Mouse (Mus musculus) midbrain, embryonic 10.5 days (tissue): ENCODE results near the gene Ckap2. TPM values are rescaled to one million over a fixed set of nuclear protein-coding genes. Genes with fewer than 3 reads are reported as not detected.

Experiments used
- DNase-seq: peaks from one replicate; pipeline ENCODE4 v3.0.0-alpha.2; 2017; ENCODE audit warnings: low spot score
- H3K27ac ChIP-seq: fragments of 300-500 bp; sonication (generic); replicated peaks from 2 replicates; pipeline ENCODE4 v1.5.1; 2016; ENCODE audit warnings: mild to moderate bottlenecking
- H3K27me3 ChIP-seq: fragments of 300-500 bp; sonication (generic); 2 replicates; pipeline ENCODE4 v1.6.1; 2016; ENCODE audit warnings: low read depth, mild to moderate bottlenecking; ENCODE audit not compliant: poor library complexity, severe bottlenecking
- H3K36me3 ChIP-seq: fragments of 300-500 bp; sonication (generic); 2 replicates; pipeline ENCODE4 v1.6.1; 2016; ENCODE audit warnings: mild to moderate bottlenecking, moderate library complexity
- H3K4me1 ChIP-seq: fragments of 300-500 bp; sonication (generic); 2 replicates; pipeline ENCODE4 v1.6.1; 2016
- H3K4me3 ChIP-seq: fragments of 300-500 bp; sonication (generic); 2 replicates; pipeline ENCODE4 v1.5.1; 2016; ENCODE audit warnings: mild to moderate bottlenecking, moderate library complexity
- H3K9me3 ChIP-seq: fragments of 300-500 bp; sonication (generic); replicated peaks from 2 replicates; pipeline ENCODE4 v1.6.1; 2016; ENCODE audit warnings: mild to moderate bottlenecking
- WGBS: fragments of 180-500 bp; shearing (Covaris S2); methylation state at CpG from one replicate; pipeline ENCODE4 v1.1.7; 2016; 5-methylcytosine and 5-hydroxymethylcytosine counted together
- polyA plus RNA-seq: library from polyadenylated mRNA; unstranded; fragments of >200 nt; fragmentation: Nextera tagmentation; extraction: Ambion mirVana; gene quantifications from 2 replicates; pipeline ENCODE4 v1.2.1, GENCODE M21; 2016

Ckap2 gene
- polyA plus RNA-seq, 1 experiment from 2014 or later = 61.3 TPM

- WGBS = 4% methylated on average over 3 of the region's 3 CpGs
- peaks cover 26% of the 10 kb centered on the region for H3K4me1 ChIP-seq
- H3K27ac ChIP-seq = peak overlapping the region; percentile 97
- H3K36me3 ChIP-seq = peaks cover 9% of the 10 kb centered on the region
- no peaks in the 10 kb centered on the region for H3K27me3 ChIP-seq
- DNase-seq = peak; percentile 31
- no peaks in the 10 kb centered on the region for H3K9me3 ChIP-seq
- peak overlapping the region; percentile 82 for H3K4me3 ChIP-seq
Observed at GRCm38 (mm10) chr8:22184884-22185283, 735 bp downstream of the Ckap2 start.

- Histone ChIP-seq H3K27me3 (no peaks in the 10 kb centered on the region), H3K36me3 (peaks cover 89% of the 10 kb centered on the region), H3K4me3 (no peak overlapping the region), H3K27ac (no peak overlapping the region), H3K4me1 (no peaks in the 10 kb centered on the region), H3K9me3 (peaks cover 13% of the 10 kb centered on the region; the same call in 1 of the 2 replicates)
- 95% methylated on average over 7 of the region's 7 CpGs for WGBS
- DNase-seq = no peak
Observed at GRCm38 (mm10) chr8:22175966-22176365, 9.7 kb downstream of the Ckap2 start.

- no peak for DNase-seq
- WGBS = 92% methylated on average over 5 of the region's 5 CpGs
- H3K27me3 ChIP-seq = no peaks in the 10 kb centered on the region
Observed at GRCm38 (mm10) chr8:22169167-22169566, 16.5 kb downstream of the Ckap2 start.

GRCm38 (mm10) chr8:22166080-22166603 is 19.5 kb downstream of the Ckap2 start, which contains the start of gene Nek3:
Gene Nek3 (minus strand): TSS chr8:22166435.
- peaks cover 16% of the 10 kb centered on the region for H3K4me1 ChIP-seq
- H3K4me3 ChIP-seq = peak within 1 kb of the TSS; percentile 68
- under 1% methylated on average over 43 of the region's 43 CpGs for WGBS
- no peaks in the 10 kb centered on the region for H3K9me3 ChIP-seq
- H3K36me3 ChIP-seq = peaks cover 41% of the 10 kb centered on the region
- no peaks in the 10 kb centered on the region for H3K27me3 ChIP-seq
- peak; percentile 95 for DNase-seq
- peak within 1 kb of the TSS; percentile 89 for H3K27ac ChIP-seq

More at GRCm38 (mm10) chr8:22169167-22169566, 16.5 kb downstream of the Ckap2 start:
- Histone ChIP-seq H3K4me1 (peaks cover 16% of the 10 kb centered on the region), H3K9me3 (no peaks in the 10 kb centered on the region), H3K27ac (no peak overlapping the region), H3K36me3 (peaks cover 67% of the 10 kb centered on the region), H3K4me3 (no peak overlapping the region)

GRCm38 (mm10) chr8:22165251-22166079 is 20.2 kb downstream of the Ckap2 start:
- peak overlapping the region; percentile 89 for H3K27ac ChIP-seq
- no peak for DNase-seq

GRCm38 (mm10) chr8:22164431-22164830 is 21.2 kb downstream of the Ckap2 start:
- DNase-seq = no peak
- 95% methylated on average over 10 of the region's 10 CpGs for WGBS
- Histone ChIP-seq H3K4me1 (peaks cover 16% of the 10 kb centered on the region), H3K4me3 (no peak overlapping the region), H3K9me3 (no peaks in the 10 kb centered on the region), H3K27me3 (no peaks in the 10 kb centered on the region), H3K27ac (no peak overlapping the region), H3K36me3 (peaks cover 33% of the 10 kb centered on the region)

More at GRCm38 (mm10) chr8:22165251-22166079, 20.2 kb downstream of the Ckap2 start:
- Histone ChIP-seq H3K36me3 (peaks cover 35% of the 10 kb centered on the region), H3K27me3 (no peaks in the 10 kb centered on the region), H3K4me1 (peaks cover 16% of the 10 kb centered on the region), H3K9me3 (no peaks in the 10 kb centered on the region), H3K4me3 (peak overlapping the region; percentile 68)
- WGBS = 60% methylated on average over 10 of the region's 10 CpGs

- peaks cover 20% of the 10 kb centered on the region for H3K36me3 ChIP-seq
- no peak overlapping the region for H3K27ac ChIP-seq
- peaks cover 15% of the 10 kb centered on the region for H3K4me1 ChIP-seq
- H3K4me3 ChIP-seq = no peak overlapping the region
- no peaks in the 10 kb centered on the region for H3K9me3 ChIP-seq
- H3K27me3 ChIP-seq = no peaks in the 10 kb centered on the region
- 90% methylated on average over 8 of the region's 8 CpGs for WGBS
- DNase-seq = no peak
Observed at GRCm38 (mm10) chr8:22162206-22162605, 23.4 kb downstream of the Ckap2 start.

- Histone ChIP-seq H3K36me3 (peaks cover 32% of the 10 kb centered on the region), H3K9me3 (no peaks in the 10 kb centered on the region), H3K4me1 (no peaks in the 10 kb centered on the region), H3K27ac (no peak overlapping the region), H3K27me3 (no peaks in the 10 kb centered on the region), H3K4me3 (no peak overlapping the region)
- 94% methylated on average over 3 of the region's 3 CpGs for WGBS
- no peak for DNase-seq
Observed at GRCm38 (mm10) chr8:22150345-22150663, 35.3 kb downstream of the Ckap2 start.

GRCm38 (mm10) chr8:22149643-22150344 is 35.8 kb downstream of the Ckap2 start:
- H3K9me3 ChIP-seq = no peaks in the 10 kb centered on the region
- WGBS = 95% methylated on average over 11 of the region's 11 CpGs
- no peak for DNase-seq
- no peak overlapping the region for H3K27ac ChIP-seq
- peaks cover 28% of the 10 kb centered on the region for H3K36me3 ChIP-seq
- H3K4me3 ChIP-seq = no peak overlapping the region
- H3K4me1 ChIP-seq = no peaks in the 10 kb centered on the region
- H3K27me3 ChIP-seq = no peaks in the 10 kb centered on the region

- H3K9me3 ChIP-seq = no peaks in the 10 kb centered on the region
- no peaks in the 10 kb centered on the region for H3K4me1 ChIP-seq
- no peaks in the 10 kb centered on the region for H3K27me3 ChIP-seq
- no peak overlapping the region for H3K27ac ChIP-seq
- H3K4me3 ChIP-seq = no peak overlapping the region
- 93% methylated on average over 7 of the region's 7 CpGs for WGBS
- DNase-seq = no peak
- peaks cover 21% of the 10 kb centered on the region for H3K36me3 ChIP-seq
Observed at GRCm38 (mm10) chr8:22148367-22148740, 37.3 kb downstream of the Ckap2 start.

- WGBS = 80% methylated on average over 9 of the region's 9 CpGs
- DNase-seq = no peak
- Histone ChIP-seq H3K36me3 (peaks cover 21% of the 10 kb centered on the region), H3K4me1 (no peaks in the 10 kb centered on the region), H3K27me3 (no peaks in the 10 kb centered on the region), H3K4me3 (no peak overlapping the region), H3K9me3 (no peaks in the 10 kb centered on the region), H3K27ac (no peak overlapping the region)
Observed at GRCm38 (mm10) chr8:22147706-22148366, 37.8 kb downstream of the Ckap2 start.

- no peak for DNase-seq
- Histone ChIP-seq H3K4me3 (no peak overlapping the region), H3K27me3 (no peaks in the 10 kb centered on the region), H3K27ac (no peak overlapping the region), H3K9me3 (no peaks in the 10 kb centered on the region), H3K36me3 (peaks cover 39% of the 10 kb centered on the region), H3K4me1 (no peaks in the 10 kb centered on the region)
- 85% methylated on average over 6 of the region's 6 CpGs for WGBS
Observed at GRCm38 (mm10) chr8:22145831-22146230, 39.8 kb downstream of the Ckap2 start.
